Mouse (Mus musculus) lung, adult 2 months (tissue): ENCODE results near the gene Macf1.

Experiments used
- CTCF ChIP-seq: fragments of 200-500 bp; IDR thresholded peaks from 2 replicates; pipeline ENCODE4 v1.5.1; 2011; ENCODE audit warnings: mild to moderate bottlenecking, low read length, control low read depth; ENCODE audit not compliant: insufficient read depth
- POLR2A ChIP-seq: fragments of 200-500 bp; IDR thresholded peaks from 2 replicates; pipeline ENCODE4 v1.6.1; 2011; ENCODE audit warnings: low read depth, mild to moderate bottlenecking, control low read depth, low read length, borderline replicate concordance; ENCODE audit errors: extremely low read depth

DNA sequence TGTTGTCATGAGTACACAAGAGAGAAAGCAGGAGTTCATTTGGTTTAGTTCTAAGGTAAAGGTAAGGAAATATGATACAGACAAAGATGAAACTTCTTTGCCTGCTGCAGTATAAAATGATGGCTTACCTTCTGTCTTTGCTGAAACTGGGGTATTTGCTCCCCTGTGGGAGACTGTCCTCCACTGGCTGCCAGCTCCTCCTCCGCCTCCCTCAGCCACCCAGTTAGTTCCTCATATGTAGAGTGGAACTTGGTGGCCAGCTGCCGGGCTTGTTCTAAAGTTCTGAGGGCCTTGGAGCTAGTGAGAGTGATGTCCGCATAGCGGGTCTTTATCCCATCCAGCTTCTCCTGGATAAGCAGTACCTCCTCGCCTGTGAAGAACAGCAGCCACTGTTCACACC lies 289.3 kb downstream of the Macf1 start:
- TF ChIP-seq CTCF = no peak
- TF ChIP-seq POLR2A = no peak
